Mouse (Mus musculus) brain, embryonic 18.5 days (tissue): Measurements from ENCODE around the gene Krtap6-5.
"Not testable (repeated sequence)": the region's sequence is repeated elsewhere in the genome, so short reads cannot be mapped to it uniquely, and the experiment has no call there.

ENCODE experiments used
- DNase-seq: peaks from one replicate; pipeline ENCODE4 v3.0.0-alpha.2; 2012; ENCODE audit warnings: low read depth, low spot score

Gene Krtap6-5

DNA sequence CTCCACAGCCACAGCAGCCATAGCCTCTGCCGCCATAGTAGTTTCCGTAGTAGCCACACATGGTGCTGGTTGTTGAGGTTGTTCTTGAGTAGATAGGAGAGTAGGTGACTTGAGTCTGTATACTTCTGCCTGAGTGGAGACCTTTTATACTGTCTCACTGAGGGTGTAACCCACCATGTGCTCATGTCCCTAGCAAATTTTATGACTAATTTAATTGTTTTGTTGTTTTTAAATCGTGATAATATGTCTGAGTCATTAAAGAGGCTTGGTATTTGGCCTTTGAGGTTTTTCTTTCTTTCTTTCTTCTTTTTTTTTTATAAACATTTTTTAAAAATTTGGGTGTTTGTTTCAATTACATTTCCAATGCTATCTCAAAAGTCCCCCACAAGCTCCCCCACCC lies at the start of gene Krtap6-5:
Gene Krtap6-5 (minus strand): TSS at position 101 of the 400 bp plus-strand sequence.
- DNase-seq: no peak

GRCm38 (mm10) chr16:89071041-89071440 lies 23.4 kb upstream of the Krtap6-5 start:
- DNase-seq: not testable (repeated sequence)

DNA sequence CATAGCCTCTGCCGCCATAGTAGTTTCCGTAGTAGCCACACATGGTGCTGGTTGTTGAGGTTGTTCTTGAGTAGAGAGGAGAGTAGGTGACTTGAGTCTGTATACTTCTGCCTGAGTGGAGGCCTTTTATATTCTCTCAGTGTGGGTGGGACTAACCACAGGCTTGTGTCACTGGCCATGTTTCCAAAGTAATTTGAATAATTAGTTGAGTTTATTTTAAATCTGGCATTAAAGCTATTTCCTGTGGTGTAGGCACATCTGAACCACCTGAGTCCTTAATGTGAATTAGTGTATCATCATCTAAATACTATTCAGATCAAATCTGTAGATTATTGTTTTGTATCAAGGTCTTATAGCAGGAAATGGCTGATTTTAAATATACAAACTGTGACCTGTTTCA lies 16.2 kb upstream of the Krtap6-5 start, which contains the start of gene 1110025L11Rik:
Gene 1110025L11Rik (minus strand): TSS at position 101 of the 400 bp plus-strand sequence.
- not testable (repeated sequence) for DNase-seq

GRCm38 (mm10) chr16:89041372-89041771 lies 6.3 kb downstream of the Krtap6-5 start, which contains the start of gene Gm10228:
TSS of gene Gm10228 (minus strand) at chr16:89041472.
- not testable (repeated sequence) for DNase-seq

DNA sequence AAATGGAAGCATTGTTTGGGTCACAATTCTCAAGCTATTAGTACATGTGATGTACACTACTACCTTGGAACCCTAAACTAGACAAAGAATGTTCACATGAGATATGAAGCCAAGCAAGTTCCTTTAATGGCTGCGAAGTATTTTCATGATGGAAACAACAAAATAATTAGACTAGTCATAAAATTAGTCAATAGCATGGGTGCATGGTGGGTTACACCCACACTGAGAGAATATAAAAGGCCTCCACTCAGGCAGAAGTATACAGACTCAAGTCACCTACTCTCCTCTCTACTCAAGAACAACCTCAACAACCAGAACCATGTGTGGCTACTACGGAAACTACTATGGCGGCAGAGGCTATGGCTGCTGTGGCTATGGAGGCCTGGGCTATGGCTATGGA lies 16.3 kb downstream of the Krtap6-5 start, which contains the start of gene Krtap6-1:
Gene Krtap6-1 (plus strand): TSS at position 301 of the 400 bp plus-strand sequence.
- DNase-seq: not testable (repeated sequence)

GRCm38 (mm10) chr16:89014984-89015383 lies 32.7 kb downstream of the Krtap6-5 start, which contains the start of gene Gm10229:
TSS of gene Gm10229 (plus strand) at chr16:89015284.
- not testable (repeated sequence) for DNase-seq

- DNase-seq: no peak
Observed at GRCm38 (mm10) chr16:89013973-89014372, 33.7 kb downstream of the Krtap6-5 start.

DNA sequence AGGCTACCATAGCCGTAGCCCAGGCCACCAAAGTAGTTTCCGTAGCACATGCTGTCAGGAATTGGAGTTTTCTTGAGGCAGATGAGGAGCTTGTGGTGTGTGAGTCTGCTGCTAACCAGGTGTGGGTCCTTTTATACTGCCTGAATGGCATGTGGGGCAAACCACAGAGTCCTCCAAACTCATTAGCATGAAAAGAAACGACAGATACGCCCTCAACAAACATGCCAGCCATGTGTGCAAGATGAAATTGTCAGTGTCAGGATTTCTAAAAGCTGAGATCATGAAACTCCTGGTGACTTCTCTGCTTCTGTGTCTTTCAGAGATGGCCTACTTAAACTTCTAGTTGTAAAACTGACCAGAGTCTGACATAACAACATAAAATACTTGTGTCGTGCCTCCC lies 37.0 kb downstream of the Krtap6-5 start, which contains the start of gene Krtap22-2:
Gene Krtap22-2 (minus strand): TSS at position 101 of the 400 bp plus-strand sequence.
- DNase-seq: no peak
